Mouse (Mus musculus) embryonic facial prominence, embryonic 14.5 days (tissue): Measurements from ENCODE around the gene Tppp3. TPM values are rescaled to one million over a fixed set of nuclear protein-coding genes. Genes with fewer than 3 reads are reported as not detected.

Source experiments
- ATAC-seq: fragments of 200-750 bp; cut with Nextera tagmentation; 2 replicates; pipeline ENCODE4 v1.8.0; 2017; ENCODE audit warnings: low read depth, moderate number of reproducible peaks, moderate TSS enrichment
- DNase-seq: peaks from one replicate; pipeline ENCODE4 v3.0.0-alpha.2; 2015; ENCODE audit warnings: low spot score
- H3K27ac ChIP-seq: fragments of 300-500 bp; sonication (generic); replicated peaks from 2 replicates; pipeline ENCODE4 v1.5.1; 2014; ENCODE audit warnings: low read depth, mild to moderate bottlenecking, low read length, moderate library complexity
- H3K27me3 ChIP-seq: fragments of 300-500 bp; sonication (generic); replicated peaks from 2 replicates; pipeline ENCODE4 v1.6.1; 2014; ENCODE audit warnings: low read length; ENCODE audit not compliant: control insufficient read depth, insufficient read depth
- H3K36me3 ChIP-seq: fragments of 300-500 bp; sonication (generic); 2 replicates; pipeline ENCODE4 v1.6.1; 2014; ENCODE audit warnings: low read length, mixed read lengths; ENCODE audit not compliant: control insufficient read depth, insufficient read depth
- H3K4me1 ChIP-seq: fragments of 300-500 bp; sonication (generic); 2 replicates; pipeline ENCODE4 v1.6.1; 2014; ENCODE audit warnings: antibody characterized with exemption, low read length; ENCODE audit not compliant: control insufficient read depth, insufficient read depth
- H3K4me2 ChIP-seq: fragments of 300-500 bp; sonication (generic); 2 replicates; pipeline ENCODE4 v1.6.1; 2014; ENCODE audit warnings: low read depth, mild to moderate bottlenecking, low read length, moderate library complexity, mixed read lengths
- H3K4me3 ChIP-seq: fragments of 300-500 bp; sonication (generic); 2 replicates; pipeline ENCODE4 v1.5.1; 2014; ENCODE audit warnings: low read depth, mild to moderate bottlenecking, low read length
- H3K9ac ChIP-seq: fragments of 300-500 bp; sonication (generic); 2 replicates; pipeline ENCODE4 v1.6.1; 2014; ENCODE audit warnings: low read depth, mild to moderate bottlenecking, low read length, moderate library complexity, mixed read lengths
- H3K9me3 ChIP-seq: fragments of 300-500 bp; sonication (generic); 2 replicates; pipeline ENCODE4 v1.6.1; 2016; ENCODE audit warnings: low read length; ENCODE audit not compliant: control insufficient read depth
- WGBS: fragments of 180-500 bp; shearing (Covaris S2); extraction: QIAGEN DNeasy Blood & Tissue Kit; methylation state at CpG from one replicate; pipeline ENCODE4 v1.1.7; 2014; 5-methylcytosine and 5-hydroxymethylcytosine counted together
- polyA plus RNA-seq: library from polyadenylated mRNA; unstranded; fragments of >200 nt; fragmentation: Nextera tagmentation; extraction: Ambion mirVana; gene quantifications from 2 replicates; pipeline ENCODE4 v1.2.1, GENCODE M21; 2014

Tppp3 gene
- polyA plus RNA-seq, 1 experiment from 2014 or later: 243 TPM

GRCm38 (mm10) chr8:105481013-105481412 is 9.7 kb upstream of the Tppp3 start:
- no peak overlapping the region for H3K27ac ChIP-seq
- peaks cover 11% of the 10 kb centered on the region for H3K4me1 ChIP-seq
- H3K36me3 ChIP-seq: peaks cover 38% of the 10 kb centered on the region
- no peak overlapping the region for H3K4me2 ChIP-seq
- no peaks in the 10 kb centered on the region for H3K27me3 ChIP-seq
- no peak overlapping the region for H3K4me3 ChIP-seq
- ATAC-seq (no peak), DNase-seq (no peak)
- H3K9me3 ChIP-seq: no peaks in the 10 kb centered on the region
- H3K9ac ChIP-seq: no peak overlapping the region
- 47% methylated on average over 2 of the region's 2 CpGs for WGBS

- 73% methylated on average over 3 of the region's 3 CpGs for WGBS
- no peak overlapping the region for H3K9ac ChIP-seq
- no peak overlapping the region for H3K4me2 ChIP-seq
- no peak overlapping the region for H3K4me3 ChIP-seq
- H3K36me3 ChIP-seq: peaks cover 41% of the 10 kb centered on the region
- H3K27ac ChIP-seq: no peak overlapping the region
- no peaks in the 10 kb centered on the region for H3K9me3 ChIP-seq
- DNase-seq (no peak), ATAC-seq (no peak)
- H3K4me1 ChIP-seq: peaks cover 11% of the 10 kb centered on the region; the same call in 1 of the 2 replicates
- H3K27me3 ChIP-seq: peaks cover 7% of the 10 kb centered on the region
Measured at GRCm38 (mm10) chr8:105477792-105478191, 6.5 kb upstream of the Tppp3 start.

GRCm38 (mm10) chr8:105476628-105477413 is 5.5 kb upstream of the Tppp3 start:
- Histone ChIP-seq H3K27me3 (peaks cover 14% of the 10 kb centered on the region), H3K9ac (no peak overlapping the region), H3K4me2 (no peak overlapping the region), H3K9me3 (no peaks in the 10 kb centered on the region), H3K4me1 (peaks cover 12% of the 10 kb centered on the region), H3K27ac (no peak overlapping the region), H3K36me3 (peaks cover 40% of the 10 kb centered on the region), H3K4me3 (no peak overlapping the region)
- DNase-seq: no peak
- WGBS: 46% methylated on average over 25 of the region's 25 CpGs
- no peak for ATAC-seq

- Histone ChIP-seq H3K27ac (no peak overlapping the region), H3K4me2 (no peak overlapping the region), H3K9ac (no peak overlapping the region), H3K4me1 (peaks cover 18% of the 10 kb centered on the region), H3K4me3 (no peak overlapping the region), H3K27me3 (peaks cover 14% of the 10 kb centered on the region), H3K9me3 (no peaks in the 10 kb centered on the region), H3K36me3 (peaks cover 36% of the 10 kb centered on the region)
- DNase-seq (no peak), ATAC-seq (no peak)
- WGBS: 87% methylated on average over 7 of the region's 7 CpGs
Measured at GRCm38 (mm10) chr8:105476161-105476560, 4.8 kb upstream of the Tppp3 start.

GRCm38 (mm10) chr8:105475742-105476141 is 4.4 kb upstream of the Tppp3 start:
- no peaks in the 10 kb centered on the region for H3K9me3 ChIP-seq
- H3K27ac ChIP-seq: no peak overlapping the region
- H3K36me3 ChIP-seq: peaks cover 36% of the 10 kb centered on the region
- DNase-seq (no peak), ATAC-seq (no peak)
- no peak overlapping the region for H3K9ac ChIP-seq
- H3K4me2 ChIP-seq: no peak overlapping the region
- no peak overlapping the region for H3K4me3 ChIP-seq
- WGBS: 90% methylated on average over 8 of the region's 8 CpGs
- peaks cover 22% of the 10 kb centered on the region for H3K4me1 ChIP-seq
- peaks cover 14% of the 10 kb centered on the region for H3K27me3 ChIP-seq

GRCm38 (mm10) chr8:105475254-105475653 is 3.9 kb upstream of the Tppp3 start:
- H3K27me3 ChIP-seq: peaks cover 14% of the 10 kb centered on the region
- no peak overlapping the region for H3K4me2 ChIP-seq
- 62% methylated on average over 4 of the region's 4 CpGs for WGBS
- H3K9ac ChIP-seq: peak overlapping the region; percentile 34; the same call in 1 of the 2 replicates
- H3K9me3 ChIP-seq: no peaks in the 10 kb centered on the region
- peaks cover 34% of the 10 kb centered on the region for H3K36me3 ChIP-seq
- H3K27ac ChIP-seq: no peak overlapping the region
- peaks cover 24% of the 10 kb centered on the region for H3K4me1 ChIP-seq
- no peak for DNase-seq
- no peak overlapping the region for H3K4me3 ChIP-seq
- no peak for ATAC-seq

GRCm38 (mm10) chr8:105474680-105475079 is 3.4 kb upstream of the Tppp3 start:
- no peak overlapping the region for H3K4me3 ChIP-seq
- H3K36me3 ChIP-seq: peaks cover 29% of the 10 kb centered on the region
- 36% methylated on average over 5 of the region's 5 CpGs for WGBS
- peak overlapping the region; percentile 30 for H3K27ac ChIP-seq
- no peak for DNase-seq
- ATAC-seq: no peak
- peaks cover 14% of the 10 kb centered on the region for H3K27me3 ChIP-seq
- H3K9ac ChIP-seq: peak overlapping the region; percentile 34; the same call in 1 of the 2 replicates
- peaks cover 24% of the 10 kb centered on the region for H3K4me1 ChIP-seq
- no peaks in the 10 kb centered on the region for H3K9me3 ChIP-seq
- H3K4me2 ChIP-seq: no peak overlapping the region

GRCm38 (mm10) chr8:105473816-105474606 is 2.7 kb upstream of the Tppp3 start:
- ATAC-seq (peak; percentile 26; the same call in 1 of the 2 replicates), DNase-seq (peak; percentile 92)
- Histone ChIP-seq H3K27me3 (peaks cover 14% of the 10 kb centered on the region), H3K4me2 (no peak overlapping the region), H3K9ac (no peak overlapping the region; the same call in 1 of the 2 replicates), H3K36me3 (peaks cover 28% of the 10 kb centered on the region), H3K4me3 (no peak overlapping the region), H3K9me3 (no peaks in the 10 kb centered on the region), H3K27ac (peak overlapping the region; percentile 30), H3K4me1 (peaks cover 24% of the 10 kb centered on the region)
- 28% methylated on average over 17 of the region's 17 CpGs for WGBS
